Mouse (Mus musculus) gastrocnemius, postnatal 4 days (tissue): ENCODE results near the gene Nmd3. TPM values are rescaled to one million over a fixed set of nuclear protein-coding genes. Genes with fewer than 3 reads are reported as not detected.

ENCODE experiments used
- DNase-seq, 2 experiments: peaks; one replicate each; pipeline ENCODE4 v3.0.0; 2021 to 2022; ENCODE audit warnings: low spot score in 2 of 2, mixed read lengths in 2 of 2
- long read RNA-seq, 2 experiments: library from polyadenylated mRNA; stranded (forward); transcript quantifications; one replicate each; pipeline ENCODE4 v2.0.0; 2021
- total RNA-seq, 2 experiments: library from RNA; stranded (reverse); gene quantifications; 2 replicates each; pipeline ENCODE4 v1.2.3; 2021

The Nmd3 gene
- total RNA-seq = 10 to 100 TPM; 38.6 to 48.0 TPM
- long read RNA-seq, experiment 1, full-length matches to known transcripts = 26 of 32 reads
- long read RNA-seq, experiment 1, partial matches to known transcripts = 1 of 32 reads
- long read RNA-seq, experiment 1, other reads (novel, unspliced or antisense) = 5 of 32 reads
- long read RNA-seq, experiment 2, full-length matches to known transcripts = 18 of 24 reads
- long read RNA-seq, experiment 2, partial matches to known transcripts = 2 of 24 reads
- long read RNA-seq, experiment 2, other reads (novel, unspliced or antisense) = 4 of 24 reads

DNA sequence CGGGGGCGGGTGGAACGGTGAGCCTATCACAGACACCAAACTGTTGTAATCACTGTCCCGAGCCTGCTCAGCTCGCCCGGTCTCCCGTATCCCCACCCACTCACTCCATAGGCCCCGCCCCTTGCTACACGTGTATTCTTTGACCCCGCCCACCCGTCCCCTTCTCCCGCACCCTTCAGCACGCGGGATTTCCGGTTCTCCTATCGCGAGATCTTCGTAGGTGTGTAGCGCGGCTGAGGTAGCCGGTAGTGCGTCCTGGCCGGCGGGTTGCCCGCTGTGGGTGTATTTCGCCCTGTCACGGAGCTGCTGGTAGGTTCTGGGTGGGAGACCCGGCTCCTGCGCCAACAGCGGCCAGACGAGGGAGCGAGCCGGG lies at the start of gene Nmd3:
Gene Nmd3, plus strand, starts transcription at position 172 of the 373 bp plus-strand sequence.
- DNase-seq = peak; percentile 85 to 93

GRCm38 (mm10) chr3:69673351-69673750 lies 48.4 kb upstream of the Nmd3 start:
- no peak for DNase-seq

DNA sequence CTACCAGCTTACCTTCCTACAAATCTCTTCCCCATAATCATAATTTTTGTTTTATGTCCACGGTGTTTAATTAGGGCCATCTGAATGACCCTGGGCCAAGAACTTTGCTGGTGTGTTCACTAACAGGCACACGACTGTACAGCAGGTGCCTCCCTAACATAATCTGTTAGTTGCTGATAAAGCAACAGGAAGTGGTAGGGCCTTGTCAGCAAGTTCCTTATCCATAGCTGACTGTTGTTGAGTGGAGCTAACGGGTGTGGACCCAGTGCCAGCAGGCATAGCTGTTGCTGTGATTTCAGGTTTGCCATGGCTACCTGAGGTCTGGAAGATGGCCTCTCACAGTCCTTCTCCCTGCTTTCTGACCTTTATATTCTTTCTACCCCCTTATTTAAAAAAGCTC lies 47.6 kb upstream of the Nmd3 start:
- no peak for DNase-seq

- DNase-seq = no peak
These were observed 32.0 kb upstream of the Nmd3 start for GRCm38 (mm10) chr3:69689791-69690190.

- DNase-seq = no peak
These were observed 30.8 kb upstream of the Nmd3 start for GRCm38 (mm10) chr3:69690939-69691338.

DNA sequence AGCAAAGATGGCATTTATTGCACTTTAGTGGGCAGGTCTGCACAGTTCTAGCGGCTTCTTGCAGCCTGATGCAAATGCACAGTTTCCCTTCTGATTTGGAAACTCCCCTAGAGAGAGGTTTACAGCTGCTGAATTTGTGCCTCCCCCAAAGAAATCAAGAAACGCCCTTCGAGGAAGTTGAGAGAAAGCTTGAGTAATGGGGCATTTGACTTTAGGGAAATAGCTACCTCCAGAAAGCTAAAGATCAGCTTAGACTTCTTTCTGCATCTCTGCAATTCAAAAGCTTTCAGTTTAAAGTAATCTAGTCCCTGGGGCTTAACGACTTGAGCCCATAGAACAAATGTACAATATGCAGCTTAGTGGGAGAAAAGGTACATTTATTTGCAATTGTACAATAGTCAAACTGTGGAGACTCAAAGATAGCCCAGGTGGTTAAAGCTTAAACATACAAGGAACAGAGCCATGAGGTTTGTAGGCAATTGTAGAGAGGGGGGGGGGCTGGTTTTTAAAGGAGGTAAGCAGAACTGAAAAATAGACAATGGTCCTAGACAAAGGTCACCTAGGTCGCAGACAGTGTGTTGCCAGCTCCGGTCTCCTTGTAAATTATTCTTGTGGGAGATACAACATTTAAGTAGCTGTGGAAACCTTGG lies 21.8 kb upstream of the Nmd3 start:
- DNase-seq = no peak

DNA sequence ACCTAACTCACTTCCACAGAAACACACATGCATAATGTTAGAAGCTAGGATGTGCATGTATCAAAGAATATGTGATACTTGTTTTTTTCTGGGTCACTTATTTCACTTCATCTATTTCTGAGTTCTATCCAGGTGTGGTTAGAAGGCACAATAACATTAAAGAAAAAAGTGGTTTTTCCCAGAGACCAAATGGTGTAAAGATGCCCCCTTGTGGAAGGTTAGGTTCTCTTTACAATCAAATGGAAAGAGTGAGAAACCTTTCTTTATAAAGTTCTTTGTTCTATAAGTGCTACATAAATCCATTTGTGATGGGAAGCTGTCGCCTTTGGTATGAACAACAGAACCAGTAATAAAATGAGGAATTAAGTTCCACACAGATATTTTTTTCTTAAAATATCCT lies 19.9 kb upstream of the Nmd3 start:
- no peak for DNase-seq

DNA sequence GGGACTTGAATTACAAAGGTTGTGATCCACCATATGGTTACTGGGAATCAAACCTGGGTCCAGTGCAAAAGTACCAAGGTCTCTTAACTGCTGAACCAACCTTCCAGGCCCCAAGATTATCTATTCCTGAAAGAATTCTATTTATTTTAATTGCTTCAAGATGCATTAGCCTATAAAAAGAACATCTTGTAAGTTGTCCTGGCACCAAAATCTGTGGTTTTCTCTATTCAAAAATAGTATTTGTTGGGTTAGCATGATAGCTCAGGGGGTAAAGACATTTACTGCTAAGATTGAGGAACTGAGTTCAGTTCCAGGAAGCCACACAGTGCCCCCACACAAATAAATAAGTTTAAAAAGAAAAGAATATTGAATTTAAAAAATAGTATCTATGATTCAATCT lies 19.4 kb upstream of the Nmd3 start:
- no peak for DNase-seq

GRCm38 (mm10) chr3:69709043-69709929 lies 12.5 kb upstream of the Nmd3 start:
- no peak for DNase-seq

DNA sequence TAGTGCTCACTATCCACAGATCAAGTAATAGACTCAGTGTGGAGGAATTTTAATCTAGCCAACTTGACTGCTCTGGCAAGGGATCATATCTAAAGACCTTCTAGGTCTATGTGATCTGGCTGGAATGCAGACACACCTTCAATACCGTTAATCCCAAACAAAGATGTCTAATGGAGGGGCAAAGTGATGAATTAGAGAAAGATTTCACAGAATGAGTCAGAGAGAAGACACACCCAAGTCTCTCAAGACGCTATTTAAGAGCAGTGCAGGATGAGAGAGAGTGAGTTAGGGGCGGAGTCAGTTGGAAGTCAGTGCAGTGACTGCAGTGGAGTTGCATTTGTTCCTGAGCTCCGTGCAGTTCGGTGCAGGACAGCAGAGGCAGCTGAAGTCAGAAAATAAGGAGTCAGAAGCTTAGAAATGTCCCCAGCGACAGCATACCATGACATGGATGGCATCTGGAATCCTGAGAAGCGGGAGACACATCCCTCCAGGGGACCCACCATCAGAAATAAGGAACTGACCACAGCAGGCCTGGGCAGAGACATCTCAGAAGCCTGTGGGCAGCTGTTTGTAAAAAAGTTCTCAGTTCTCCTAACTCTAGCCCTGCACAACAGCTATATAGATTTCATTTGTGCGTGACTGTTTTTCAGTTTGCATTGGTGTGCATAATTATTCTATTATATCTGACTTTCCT lies 9.7 kb upstream of the Nmd3 start:
- no peak for DNase-seq

DNA sequence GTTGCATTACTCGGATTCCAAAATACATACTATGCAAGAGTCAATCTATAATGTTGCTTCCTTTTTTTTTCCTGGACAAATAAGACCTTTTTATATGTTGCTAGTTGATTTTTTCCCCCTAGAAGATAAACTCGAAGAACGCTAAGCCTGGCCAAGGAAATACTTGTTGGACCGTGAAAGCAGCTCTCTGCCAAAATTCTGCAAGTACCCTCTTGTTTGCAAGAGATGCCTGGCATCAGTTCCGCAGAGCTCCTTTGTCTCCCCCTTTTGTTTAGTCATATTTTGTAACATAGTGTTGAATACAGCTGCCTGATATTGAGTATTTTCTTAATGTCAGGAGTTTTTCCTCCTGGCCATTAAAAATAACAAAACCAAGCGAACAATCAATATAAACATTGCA lies 4.3 kb upstream of the Nmd3 start:
- no peak for DNase-seq

DNA sequence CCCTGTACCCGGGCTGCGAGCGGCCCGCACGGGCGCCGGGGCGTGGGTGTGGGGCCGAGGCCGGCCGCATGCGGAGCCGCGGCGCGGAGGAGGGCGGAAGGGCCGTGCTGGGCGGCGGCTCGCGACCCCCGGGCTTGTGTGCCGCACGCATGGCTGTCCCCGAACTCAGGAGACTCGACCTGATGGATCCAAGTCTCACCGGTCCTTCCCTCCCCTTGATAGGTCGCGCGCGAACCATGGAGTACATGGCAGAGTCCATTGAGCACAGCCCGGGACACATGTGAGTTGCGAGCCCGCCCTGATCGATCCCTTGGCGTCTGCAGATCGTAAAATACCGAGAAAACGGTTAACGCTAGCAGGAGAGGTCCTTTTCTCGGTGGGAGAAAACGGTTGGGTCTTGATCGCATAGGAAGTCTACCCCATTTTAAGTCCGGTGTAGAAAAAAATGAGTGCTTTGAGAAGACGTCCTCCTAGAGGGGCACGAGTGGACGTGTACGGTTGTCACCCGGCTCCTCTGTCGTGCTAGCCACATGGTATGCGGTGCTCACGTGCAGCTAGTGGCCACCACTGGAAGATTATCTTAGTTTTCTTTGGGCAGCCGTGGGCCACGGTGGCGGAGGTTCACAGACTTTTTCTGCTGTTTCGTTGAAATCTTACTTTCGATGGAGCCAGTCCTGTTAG lies 542 bp downstream of the Nmd3 start:
- peak in 1 of 2 experiments; percentile 14 for DNase-seq

DNA sequence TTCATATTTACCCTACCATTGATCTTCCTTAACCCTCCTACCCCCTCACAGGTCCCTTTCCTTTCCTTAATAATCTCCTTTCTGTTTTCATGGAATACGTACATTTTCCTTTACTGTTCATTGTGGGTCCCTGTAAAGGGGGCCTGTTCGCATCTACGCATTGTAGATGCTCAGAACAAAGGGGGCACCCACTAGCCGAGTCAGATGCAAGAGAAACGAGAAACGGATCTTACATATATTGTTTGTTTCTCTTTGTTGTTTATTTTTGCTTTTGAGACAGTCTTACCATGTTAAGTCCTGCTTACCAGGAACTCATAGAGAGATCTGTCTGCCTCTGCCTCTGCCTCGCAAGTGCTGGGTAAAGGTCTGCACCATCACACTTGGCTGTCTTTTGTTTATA lies 1.4 kb downstream of the Nmd3 start:
- DNase-seq = no peak

GRCm38 (mm10) chr3:69730930-69731329 lies 9.1 kb downstream of the Nmd3 start:
- DNase-seq = no peak

DNA sequence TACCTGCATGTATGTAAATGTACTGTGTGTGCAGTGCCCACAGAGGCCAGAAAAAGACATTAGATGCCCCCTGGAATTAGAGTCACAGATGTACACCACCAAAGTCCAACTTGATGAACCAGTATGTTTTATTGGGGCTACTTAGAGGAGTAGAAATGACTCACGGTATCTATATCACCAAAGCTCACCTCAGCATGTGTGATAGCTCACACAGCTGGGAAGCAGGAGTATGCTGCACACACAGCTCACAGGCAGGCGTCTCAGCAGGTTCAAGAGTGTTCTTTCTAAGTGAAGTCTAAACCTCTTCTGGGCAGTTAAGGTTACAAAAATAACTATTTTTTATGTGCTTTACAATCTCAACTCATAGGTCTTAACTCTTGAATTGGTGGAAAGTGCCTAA lies 12.2 kb downstream of the Nmd3 start:
- no peak for DNase-seq

- DNase-seq = no peak
These were observed 33.4 kb downstream of the Nmd3 start for GRCm38 (mm10) chr3:69755192-69755591.

- DNase-seq = no peak
These were observed 34.2 kb downstream of the Nmd3 start for GRCm38 (mm10) chr3:69755968-69756367.

GRCm38 (mm10) chr3:69756499-69756898 lies 34.7 kb downstream of the Nmd3 start:
- DNase-seq = peak in 1 of 2 experiments; percentile 55

GRCm38 (mm10) chr3:69757456-69757855 lies 35.7 kb downstream of the Nmd3 start:
- no peak for DNase-seq

DNA sequence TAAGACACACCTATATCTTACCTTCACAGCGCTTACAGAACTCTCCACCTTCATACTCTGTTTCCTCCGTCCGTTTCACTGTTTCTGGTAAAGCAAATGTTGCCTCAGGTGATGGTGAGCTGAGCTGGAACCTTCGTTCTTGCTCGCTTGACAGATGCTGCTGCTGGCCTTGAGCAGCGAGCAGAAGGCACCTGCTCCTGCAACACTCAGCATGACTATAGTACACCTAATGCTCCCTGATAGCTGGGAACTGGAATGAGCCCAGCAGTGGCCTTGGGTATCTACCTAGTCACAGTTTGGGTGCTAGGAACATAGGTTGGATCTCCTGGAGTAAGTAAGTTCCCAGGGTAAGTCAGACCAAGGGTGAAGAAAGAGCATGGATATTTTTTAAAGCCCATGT lies 38.3 kb downstream of the Nmd3 start:
- no peak for DNase-seq

- DNase-seq = no peak
These were observed 39.4 kb downstream of the Nmd3 start for GRCm38 (mm10) chr3:69761195-69761594.
